In genomic region chrX:85721226-85721625, GRCm38 (mm10) we compare ENCODE assay signal across 8 mouse cellular contexts. TPM values are rescaled to one million over a fixed set of nuclear protein-coding genes. Genes with fewer than 3 reads are reported as not detected.
DNase-seq lines count a peak whose midpoint lies in the region; ATAC-seq and TF ChIP-seq lines count a peak whose summit lies in the region.

No protein-coding gene starts in this region.

- peak; percentile 16 for DNase-seq in heart, postnatal 4 days
- DNase-seq in CH12.LX (ENCODE audit: extremely low read depth) = peak; percentile 11
- DNase-seq in adrenal gland, postnatal 36 days = peak; percentile 2 to 8
- DNase-seq in MN1 (ENCODE audit: low spot score) = no peak

- no peak for TF ChIP-seq POLR2A in CH12.LX (IDR thresholded peaks at IDR 0.05; ENCODE audit: low read depth, low read length)
- TF ChIP-seq POLR2A in small intestine, adult 2 months (IDR thresholded peaks at IDR 0.05; ENCODE audit: low read depth, low read length) = no peak

- no peaks in the 10 kb centered on the region for H3K79me2 ChIP-seq in CH12.LX (replicated peaks; ENCODE audit: control insufficient read depth, extremely low read depth, insufficient read depth, poor library complexity, severe bottlenecking)

- no peak for ATAC-seq in heart, embryonic 11.5 days (replicated peaks; ENCODE audit: insufficient number of reproducible peaks, low FRiP score, low TSS enrichment)
- no peak for ATAC-seq in erythroid progenitor cell, adult 5-6 weeks (replicated peaks; ENCODE audit: low FRiP score, poor library complexity, severe bottlenecking)
- ATAC-seq in forebrain, embryonic 12.5 days (ENCODE audit: low FRiP score) = no peak

- H3K4me2 ChIP-seq in heart, embryonic 11.5 days = no peak overlapping the region
- H3K4me2 ChIP-seq in CH12.LX (ENCODE audit: insufficient read depth, low read depth, poor library complexity, severe bottlenecking) = no peak overlapping the region
- H3K4me2 ChIP-seq in forebrain, embryonic 12.5 days = no peak overlapping the region

- no peaks in the 10 kb centered on the region for H3K9me3 ChIP-seq in heart, embryonic 11.5 days (replicated peaks; ENCODE audit: control insufficient read depth, low read length)
- no peaks in the 10 kb centered on the region for H3K9me3 ChIP-seq in CH12.LX (replicated peaks; ENCODE audit: low read length)
- H3K9me3 ChIP-seq in forebrain, embryonic 12.5 days = no peaks in the 10 kb centered on the region

- peak; percentile 34 to 58 for TF ChIP-seq CTCF in CH12.LX (conservative IDR thresholded peaks at IDR 0.05 in 1 of 2, IDR thresholded peaks at IDR 0.05 in 1 of 2; ENCODE audit: low read depth in 2 of 2, low read length in 2 of 2)
- TF ChIP-seq CTCF in small intestine, adult 2 months (IDR thresholded peaks at IDR 0.05; ENCODE audit: extremely low read depth, insufficient read length, insufficient replicate concordance, low read depth, low read length) = peak; percentile 77; the same call in 1 of the 2 replicates

- no peak overlapping the region for H3K4me3 ChIP-seq in heart, embryonic 11.5 days (ENCODE audit: low read depth, low read length)
- no peak overlapping the region for H3K4me3 ChIP-seq in CH12.LX (replicated peaks in 1 of 3; ENCODE audit: low read depth in 2 of 3, low read length in 2 of 3, poor library complexity in 1 of 3)
- H3K4me3 ChIP-seq in small intestine, adult 2 months (ENCODE audit: low read depth, low read length) = no peak overlapping the region
- no peak overlapping the region for H3K4me3 ChIP-seq in forebrain, embryonic 12.5 days (replicated peaks)

- TF ChIP-seq RAD21 in CH12.LX (IDR thresholded peaks at IDR 0.05; ENCODE audit: low read depth, low read length) = peak; percentile 42

- no peak overlapping the region for H3K9ac ChIP-seq in heart, embryonic 11.5 days (ENCODE audit: low read depth, low read length)
- no peak overlapping the region for H3K9ac ChIP-seq in CH12.LX (ENCODE audit: insufficient read depth, low read depth)
- H3K9ac ChIP-seq in forebrain, embryonic 12.5 days = no peak overlapping the region

- no peak overlapping the region for H3K27ac ChIP-seq in heart, embryonic 11.5 days (ENCODE audit: low read depth, low read length)
- no peak overlapping the region for H3K27ac ChIP-seq in CH12.LX (ENCODE audit: insufficient read depth, low read depth)
- no peak overlapping the region for H3K27ac ChIP-seq in small intestine, adult 2 months (ENCODE audit: insufficient read depth, low read depth, low read length)
- no peak overlapping the region for H3K27ac ChIP-seq in forebrain, embryonic 12.5 days

- TF ChIP-seq EP300 in CH12.LX (IDR thresholded peaks at IDR 0.05; ENCODE audit: low read length) = no peak

- H3K4me1 ChIP-seq in heart, embryonic 11.5 days (ENCODE audit: control insufficient read depth, insufficient read depth, low read length) = no peaks in the 10 kb centered on the region
- H3K4me1 ChIP-seq in CH12.LX (ENCODE audit: control insufficient read depth in 1 of 2, insufficient read depth in 2 of 2) = no peaks in the 10 kb centered on the region
- no peaks in the 10 kb centered on the region for H3K4me1 ChIP-seq in small intestine, adult 2 months (ENCODE audit: control insufficient read depth, insufficient read depth, insufficient read length, low read length)
- H3K4me1 ChIP-seq in forebrain, embryonic 12.5 days = no peaks in the 10 kb centered on the region

- no peaks in the 10 kb centered on the region for H3K27me3 ChIP-seq in heart, embryonic 11.5 days (ENCODE audit: control insufficient read depth, insufficient read depth, low read length)
- H3K27me3 ChIP-seq in CH12.LX (replicated peaks) = no peaks in the 10 kb centered on the region
- H3K27me3 ChIP-seq in small intestine, adult 2 months (ENCODE audit: control insufficient read depth, insufficient read depth, low read length) = no peaks in the 10 kb centered on the region
- no peaks in the 10 kb centered on the region for H3K27me3 ChIP-seq in forebrain, embryonic 12.5 days

- dilution Hi-C loops in CH12.LX (cut with MboI; ENCODE audit: extremely low pct_ligation_motif_present, extremely low pct_unique_long_range_greater_than_20kb, low sequenced_read_pairs) = no loop called here

- no peaks in the 10 kb centered on the region for H3K36me3 ChIP-seq in heart, embryonic 11.5 days (ENCODE audit: control insufficient read depth, insufficient read depth, low read length)
- H3K36me3 ChIP-seq in CH12.LX (replicated peaks in 1 of 2; ENCODE audit: control insufficient read depth in 1 of 2, insufficient read depth in 1 of 2, low read length in 1 of 2) = peaks cover 4 to 16% of the 10 kb centered on the region in 2 experiments
- H3K36me3 ChIP-seq in small intestine, adult 2 months (ENCODE audit: control insufficient read depth, insufficient read depth, low read length) = 0 out of 2 replicates have a peak, but pooled peaks cover 5% of the 10 kb centered on the region
- no peaks in the 10 kb centered on the region for H3K36me3 ChIP-seq in forebrain, embryonic 12.5 days (replicated peaks)

- in situ Hi-C loops in CH12.LX (cut with MboI; ENCODE audit: low pct_ligation_motif_present, low pct_unique_long_range_greater_than_20kb, low sequenced_read_pairs) = no loop called here

TF ChIP-seq in CH12.LX, 34 proteins besides CTCF, POLR2A, EP300 and RAD21:
- peak; percentile 50 for TF ChIP-seq SMC3 (IDR thresholded peaks at IDR 0.05; ENCODE audit: low read depth, low read length)
- TF ChIP-seq ELF1 (IDR thresholded peaks at IDR 0.05; ENCODE audit: low read depth, low read length) = no peak

RNA-seq across cellular contexts. Expression of gene Gk, which starts 55.4 kb away (rescaled TPM):
- total RNA-seq in heart, postnatal 4 days (2021) = 10 to 100 TPM; 42.8 to 49.3 TPM
- polyA plus RNA-seq in heart, embryonic 11.5 days (2014; fragmentation: Nextera tagmentation; extraction: Ambion mirVana) = 15.3 and 19.2 TPM in 2 replicates
- 19.8 and 24.3 TPM in 2 replicates for total RNA-seq in CH12.LX (2012; rRNA removed)
- 29.6 and 34.9 TPM in 2 replicates for total RNA-seq in CH12.LX (2014; rRNA removed)
- 12.9 and 18.2 TPM in 2 replicates for polyA plus RNA-seq in CH12.LX (2012; ENCODE audit: insufficient read length, low read depth)
- 10 to 100 TPM; 12.6 to 28.4 TPM for total RNA-seq in adrenal gland, postnatal 36 days (2021)
- 1.8 and 11.9 TPM in 2 replicates for polyA plus RNA-seq in small intestine, adult 2 months (2012; rRNA removed)
- 6.3 and 9.4 TPM in 2 replicates for total RNA-seq in erythroid progenitor cell, adult 5-6 weeks (2015; ENCODE audit: low replicate concordance)
- 2.2 and 12.8 TPM in 2 replicates for total RNA-seq in erythroid progenitor cell, adult 5-6 weeks (2017; ENCODE audit: low replicate concordance)
- polyA plus RNA-seq in forebrain, embryonic 12.5 days (2016; fragmentation: Nextera tagmentation; extraction: Ambion mirVana) = 5.1 and 5.9 TPM in 2 replicates
